In the genomic region with DNA sequence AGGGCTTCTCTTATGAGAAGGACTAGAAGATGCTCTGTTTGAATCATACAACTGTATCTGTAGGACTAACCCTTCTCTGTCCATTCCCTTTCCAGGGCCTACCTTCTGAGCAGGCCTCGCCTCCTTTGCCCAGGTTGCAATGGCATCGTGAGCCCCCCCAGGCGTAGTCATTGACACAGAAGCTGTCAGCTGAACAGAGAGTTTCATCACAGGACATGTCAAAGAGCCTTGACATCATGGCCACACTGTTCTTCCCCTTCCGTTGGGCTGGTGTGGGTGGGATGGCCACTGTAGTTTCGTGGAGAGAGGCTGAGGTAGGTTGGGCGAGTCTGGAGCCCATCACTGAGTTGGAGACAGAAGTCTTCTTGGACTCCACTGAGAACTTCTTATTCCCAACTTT, we compare ENCODE assay signal across 18 mouse cellular contexts.
"Had no signal": no experiment of that assay in that cellular context is flagged by ENCODE, and none has a peak within 500 bp of the region (broad histone marks: within the 10 kb centered on the region; RNA-seq: fewer than 3 reads in every experiment).

No protein-coding gene starts in this region.

- H3K36me3 ChIP-seq: midbrain, embryonic 12.5 days; neural tube, embryonic 13.5 days had no signal

- DNase-seq: lung, adult 18-20 months; lung, embryonic 14.5 days; lung, postnatal 10 days; lung, postnatal 4 days; midbrain, embryonic 14.5 days; retina, postnatal 1 day; right cerebral cortex, adult 18-20 months; right cerebral cortex, postnatal 25 days; right cerebral cortex, postnatal 4 days; spleen, adult 18-20 months; thymus, adult 2 months; thymus, postnatal 25 days; thymus, postnatal 4 days had no signal

- H3K4me3 ChIP-seq: midbrain, embryonic 10.5 days; midbrain, embryonic 12.5 days; myocyte; neural tube, embryonic 13.5 days; neural tube, embryonic 15.5 days had no signal

- H3K4me1 ChIP-seq: midbrain, embryonic 10.5 days; midbrain, embryonic 12.5 days; neural tube, embryonic 13.5 days; neural tube, embryonic 15.5 days had no signal

- H3K9me3 ChIP-seq: midbrain, embryonic 12.5 days; neural tube, embryonic 13.5 days had no signal

- H3K27me3 ChIP-seq: midbrain, embryonic 12.5 days; neural tube, embryonic 13.5 days; neural tube, embryonic 15.5 days had no signal

- H3K27ac ChIP-seq: midbrain, embryonic 10.5 days; midbrain, embryonic 12.5 days; neural tube, embryonic 13.5 days; neural tube, embryonic 15.5 days had no signal
